Mouse (Mus musculus): Measurements from ENCODE around the gene Unc119b.

GRCm38 (mm10) chr5:115183482-115183881, 48.7 kb upstream of the Unc119b start:
- no peak for TF ChIP-seq MAFK (IDR thresholded peaks at IDR 0.05; ENCODE audit: insufficient read depth, low read depth, low read length)
- no peak for TF ChIP-seq HCFC1 (IDR thresholded peaks at IDR 0.05; ENCODE audit: borderline replicate concordance, insufficient read depth, low read length)
- no peak for TF ChIP-seq ZNF384 (IDR thresholded peaks at IDR 0.05; ENCODE audit: low read depth, low read length)
- no peak for TF ChIP-seq ZC3H11A (IDR thresholded peaks at IDR 0.05; ENCODE audit: borderline replicate concordance, low read depth, low read length)
